Mouse (Mus musculus): ENCODE data around the gene Rab11fip2. TPM values are rescaled to one million over a fixed set of nuclear protein-coding genes. Genes with fewer than 3 reads are reported as not detected.

Rab11fip2 gene
- 10 to 100 TPM in 1 of 2 experiments, 1 to 10 TPM in 1; 8.1 to 10.1 TPM for total RNA-seq (2021)

- intact Hi-C loops (cut with DNase I), result loop anchor here (2.0 to 10.0 kb wide), 3 partner anchors 127 to 281 kb away; partner anchors contain the start of gene Fam204a
- peak; percentile 84 to 96 for DNase-seq
These were observed at the start of gene Rab11fip2 for GRCm38 (mm10) chr19:59943322-59943871. Gene Rab11fip2, minus strand, starts transcription at chr19:59943654.

DNA sequence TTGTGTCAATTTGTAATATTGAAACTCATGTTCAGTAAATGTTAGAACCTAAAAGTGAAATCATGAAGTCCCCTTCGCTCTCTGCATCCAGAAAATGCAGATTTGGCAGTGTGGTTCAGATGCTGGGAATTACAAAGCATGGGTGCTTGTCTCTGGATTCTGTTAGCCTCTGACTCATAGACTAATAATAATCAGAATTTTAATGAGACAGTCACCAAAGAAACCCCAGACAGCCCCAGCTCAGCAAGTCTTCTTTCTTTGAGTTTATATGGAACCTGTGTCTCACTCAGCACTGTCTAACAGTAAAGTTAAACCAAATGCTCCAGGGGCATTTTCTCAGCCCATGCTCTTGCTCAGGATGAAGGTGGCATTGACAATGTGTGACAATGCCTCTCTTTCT is 38.1 kb upstream of the Rab11fip2 start:
- no peak for DNase-seq
- intact Hi-C loops (cut with DNase I), result no loop called here

DNA sequence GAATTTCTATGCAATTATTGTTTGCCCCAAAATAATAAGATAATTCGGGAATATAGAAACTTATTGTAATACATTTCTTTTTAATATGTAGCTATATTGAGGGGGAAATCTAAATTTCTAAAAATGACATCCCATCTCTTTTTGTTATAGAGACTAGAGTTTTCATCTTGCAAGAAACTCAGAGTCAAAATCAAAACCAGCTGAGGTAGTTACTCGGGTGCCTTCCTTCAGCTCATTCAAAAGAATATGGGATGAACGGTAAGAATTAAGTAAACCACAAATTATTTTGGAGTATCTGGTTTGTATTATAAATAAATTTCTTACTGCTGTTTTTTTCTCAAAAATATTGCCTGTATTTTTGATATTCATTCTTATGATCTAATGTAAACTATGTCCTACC is 11.5 kb upstream of the Rab11fip2 start:
- DNase-seq, result no peak
- intact Hi-C loops (cut with DNase I), result no loop called here

GRCm38 (mm10) chr19:59949731-59950130 is 6.3 kb upstream of the Rab11fip2 start:
- intact Hi-C loops (cut with DNase I), result loop anchor here (10.0 kb wide), 1 partner anchor 275 kb away; the partner anchor contains the start of gene Fam204a
- DNase-seq, result no peak

- intact Hi-C loops (cut with DNase I), result loop anchor here (2.0 to 10.0 kb wide), 3 partner anchors 128 to 282 kb away; partner anchors contain the start of gene Fam204a
- DNase-seq, result peak in 1 of 2 experiments; percentile 9
These were observed 635 bp downstream of the Rab11fip2 start for GRCm38 (mm10) chr19:59942716-59943321.

DNA sequence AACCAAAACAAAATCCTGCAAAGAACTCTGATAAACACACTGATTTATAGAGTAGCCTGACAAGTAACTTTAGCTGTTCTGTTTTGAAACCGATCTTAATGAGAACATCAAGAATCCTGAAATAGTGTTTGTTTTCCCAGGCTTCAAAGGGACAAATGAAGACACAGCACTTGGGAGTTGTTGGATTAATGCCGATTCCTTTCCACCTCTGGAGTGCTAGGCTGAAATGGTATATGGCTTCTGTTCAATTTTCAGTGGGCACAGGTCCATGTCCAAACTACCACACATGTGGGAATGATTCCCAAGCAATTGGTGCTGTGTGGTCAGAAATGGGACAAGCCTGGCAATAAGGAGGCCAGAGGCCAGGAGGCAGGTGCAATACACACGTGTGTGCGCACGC is 3.7 kb downstream of the Rab11fip2 start:
- DNase-seq, result no peak
- intact Hi-C loops (cut with DNase I), result loop anchor here (5.0 to 10.0 kb wide), 2 partner anchors 203 to 285 kb away; partner anchors contain the start of gene Fam204a

GRCm38 (mm10) chr19:59932085-59932484 is 11.4 kb downstream of the Rab11fip2 start:
- DNase-seq, result no peak
- intact Hi-C loops (cut with DNase I), result no loop called here

DNA sequence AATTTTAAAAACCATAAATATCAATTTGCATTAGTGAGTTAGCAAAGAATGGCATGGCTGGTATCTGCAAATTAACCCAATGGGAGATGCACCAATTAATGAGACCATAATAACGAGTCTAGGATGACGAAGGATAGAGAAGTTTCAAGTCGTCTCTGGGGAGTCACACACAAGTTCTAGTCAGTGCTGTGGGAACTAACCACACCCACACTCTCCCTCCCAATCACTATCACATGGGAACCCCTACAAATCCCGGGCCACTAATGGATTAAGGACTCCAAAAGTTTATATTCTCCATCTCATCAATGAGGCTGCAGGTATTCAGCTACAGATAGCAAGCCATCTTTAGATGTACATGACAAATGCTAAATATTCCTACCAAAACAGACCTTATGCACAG is 14.8 kb downstream of the Rab11fip2 start:
- intact Hi-C loops (cut with DNase I), result no loop called here
- DNase-seq, result no peak

- DNase-seq, result no peak
- intact Hi-C loops (cut with DNase I), result no loop called here
These were observed 17.3 kb downstream of the Rab11fip2 start for GRCm38 (mm10) chr19:59926125-59926524.

- DNase-seq, result no peak
- intact Hi-C loops (cut with DNase I), result no loop called here
These were observed 22.6 kb downstream of the Rab11fip2 start for GRCm38 (mm10) chr19:59920846-59921245.

- intact Hi-C loops (cut with DNase I), result no loop called here
These were observed 25.4 kb downstream of the Rab11fip2 start for GRCm38 (mm10) chr19:59917901-59918613.

GRCm38 (mm10) chr19:59911554-59911953 is 31.9 kb downstream of the Rab11fip2 start:
- DNase-seq, result no peak
- intact Hi-C loops (cut with DNase I), result no loop called here

More at GRCm38 (mm10) chr19:59917901-59918613, 25.4 kb downstream of the Rab11fip2 start:
- DNase-seq, result no peak

DNA sequence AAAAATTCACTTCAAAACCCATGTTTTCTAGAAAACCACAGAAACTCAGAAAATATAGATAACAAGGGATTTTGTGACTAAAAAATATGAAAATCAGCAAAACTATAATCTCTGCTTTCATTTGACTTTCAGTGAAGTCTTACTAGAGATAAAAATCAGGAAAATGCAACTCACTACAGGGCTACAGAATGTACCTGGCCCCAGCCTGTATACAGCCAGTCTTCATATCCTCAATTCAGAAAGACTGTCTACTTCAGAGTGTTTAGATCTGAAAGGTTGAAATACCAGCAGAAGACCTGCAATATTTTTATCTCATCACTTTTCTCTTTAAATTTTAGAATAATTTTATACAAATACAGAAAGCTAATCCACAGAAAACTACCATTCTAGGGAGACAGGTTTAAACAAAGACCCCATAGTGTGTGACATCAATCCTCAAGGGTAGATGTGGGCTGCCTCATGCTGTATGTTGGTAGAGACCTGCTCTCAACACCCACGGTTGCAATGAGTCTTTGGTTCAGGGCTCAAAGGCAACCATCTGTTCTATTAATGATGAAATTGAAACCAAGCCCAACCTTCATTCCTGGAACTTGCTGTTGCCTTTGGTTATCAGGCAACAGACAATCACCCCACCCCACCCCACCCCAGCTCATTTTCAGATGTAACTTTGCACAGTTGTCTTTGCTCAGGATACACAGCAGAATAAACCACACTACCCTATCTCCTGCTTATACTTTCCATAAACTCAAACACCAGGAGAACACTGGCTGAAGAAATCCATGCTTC is 38.0 kb downstream of the Rab11fip2 start:
- intact Hi-C loops (cut with DNase I), result no loop called here
- DNase-seq, result no peak

- intact Hi-C loops (cut with DNase I), result no loop called here
These were observed 43.5 kb downstream of the Rab11fip2 start for GRCm38 (mm10) chr19:59899965-59900364.

GRCm38 (mm10) chr19:59898301-59898700 is 45.2 kb downstream of the Rab11fip2 start:
- intact Hi-C loops (cut with DNase I), result no loop called here
- DNase-seq, result no peak

More at GRCm38 (mm10) chr19:59899965-59900364, 43.5 kb downstream of the Rab11fip2 start:
- no peak for DNase-seq

DNA sequence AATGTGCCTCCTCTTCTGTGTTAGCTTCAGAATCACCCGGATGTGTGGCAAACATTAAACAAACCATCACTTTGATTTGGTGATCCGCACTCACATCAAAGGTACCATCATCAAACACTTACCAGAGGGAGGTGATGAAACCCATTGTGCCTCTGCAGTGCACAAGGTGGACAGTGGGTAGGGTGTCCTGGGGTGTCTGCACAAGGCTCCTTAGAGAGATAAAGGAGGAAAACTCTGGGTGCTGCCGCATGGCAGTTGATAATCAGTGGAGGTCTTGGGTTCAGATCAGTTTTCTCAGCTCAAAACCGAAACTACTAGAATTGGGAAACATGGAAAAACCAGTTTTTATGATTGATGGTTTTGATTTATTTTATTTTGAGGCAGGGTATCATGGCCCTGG is 54.1 kb downstream of the Rab11fip2 start:
- intact Hi-C loops (cut with DNase I), result no loop called here
- no peak for DNase-seq

GRCm38 (mm10) chr19:59888846-59889245 is 54.6 kb downstream of the Rab11fip2 start:
- intact Hi-C loops (cut with DNase I), result no loop called here
- DNase-seq, result no peak

GRCm38 (mm10) chr19:59887866-59888265 is 55.6 kb downstream of the Rab11fip2 start:
- intact Hi-C loops (cut with DNase I), result no loop called here
- no peak for DNase-seq

- DNase-seq, result no peak
- intact Hi-C loops (cut with DNase I), result no loop called here
These were observed 58.2 kb downstream of the Rab11fip2 start for GRCm38 (mm10) chr19:59885301-59885700.

DNA sequence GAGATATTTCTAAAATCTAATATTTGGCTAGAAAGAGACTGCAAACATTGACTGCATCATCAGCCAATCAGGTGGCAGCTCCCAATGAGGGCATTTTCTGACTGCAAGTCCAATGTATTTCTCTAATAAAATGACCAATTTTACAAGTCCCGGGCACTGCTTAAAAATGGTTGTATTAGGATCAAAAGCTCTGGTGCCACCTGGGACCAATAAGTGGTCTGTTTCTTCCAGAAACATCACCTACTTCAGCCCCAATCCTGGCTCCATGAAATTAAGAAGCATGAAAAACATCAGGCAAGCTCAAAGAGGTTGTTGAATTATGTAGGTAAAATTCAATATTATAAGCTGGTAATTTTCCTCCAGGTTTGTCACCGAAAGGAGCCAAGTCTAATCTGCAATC is 66.2 kb downstream of the Rab11fip2 start:
- DNase-seq, result no peak
- intact Hi-C loops (cut with DNase I), result no loop called here

GRCm38 (mm10) chr19:59866666-59867065 is 76.8 kb downstream of the Rab11fip2 start:
- intact Hi-C loops (cut with DNase I), result no loop called here
- no peak for DNase-seq
